Mouse (Mus musculus) retina, embryonic 14.5 days (tissue): ENCODE data around the gene Mylk4.

Experiments used
- DNase-seq: peaks from one replicate; pipeline ENCODE4 v3.0.0-alpha.2; 2015; ENCODE audit warnings: low spot score

Mylk4 gene

GRCm38 (mm10) chr13:32783816-32784215 is at the start of gene Mylk4:
Gene Mylk4, minus strand, starts transcription at chr13:32783954.
- no peak for DNase-seq

- no peak for DNase-seq
Measured at GRCm38 (mm10) chr13:32833237-32833636, 49.5 kb upstream of the Mylk4 start.

GRCm38 (mm10) chr13:32832776-32833175 is 49.0 kb upstream of the Mylk4 start:
- no peak for DNase-seq

GRCm38 (mm10) chr13:32831505-32832273 is 47.9 kb upstream of the Mylk4 start:
- DNase-seq = no peak

GRCm38 (mm10) chr13:32828886-32829285 is 45.1 kb upstream of the Mylk4 start:
- DNase-seq = no peak

GRCm38 (mm10) chr13:32827951-32828350 is 44.2 kb upstream of the Mylk4 start:
- DNase-seq = peak; percentile 70

- DNase-seq = no peak
Measured at GRCm38 (mm10) chr13:32827111-32827822, 43.5 kb upstream of the Mylk4 start.

GRCm38 (mm10) chr13:32825546-32825945 is 41.8 kb upstream of the Mylk4 start:
- no peak for DNase-seq

- DNase-seq = no peak
Measured at GRCm38 (mm10) chr13:32824377-32825330, 40.9 kb upstream of the Mylk4 start.

GRCm38 (mm10) chr13:32823126-32823525 is 39.4 kb upstream of the Mylk4 start:
- no peak for DNase-seq

GRCm38 (mm10) chr13:32821671-32822070 is 37.9 kb upstream of the Mylk4 start:
- no peak for DNase-seq

GRCm38 (mm10) chr13:32819926-32820325 is 36.2 kb upstream of the Mylk4 start:
- DNase-seq = no peak

- DNase-seq = no peak
Measured at GRCm38 (mm10) chr13:32819241-32819640, 35.5 kb upstream of the Mylk4 start.

- DNase-seq = no peak
Measured at GRCm38 (mm10) chr13:32807624-32808023, 23.9 kb upstream of the Mylk4 start.

- DNase-seq = peak; percentile 27
Measured at GRCm38 (mm10) chr13:32806820-32807219, 23.1 kb upstream of the Mylk4 start.

- DNase-seq = no peak
Measured at GRCm38 (mm10) chr13:32803701-32804345, 20.1 kb upstream of the Mylk4 start.

GRCm38 (mm10) chr13:32802259-32803081 is 18.7 kb upstream of the Mylk4 start, which contains the start of gene D930007J09Rik:
Gene D930007J09Rik, minus strand, starts transcription at chr13:32802849.
- peak; percentile 60 for DNase-seq

GRCm38 (mm10) chr13:32801693-32802221 is 18.0 kb upstream of the Mylk4 start, which contains the start of gene Wrnip1:
Gene Wrnip1, plus strand, starts transcription at chr13:32802038.
- peak; percentile 99 for DNase-seq

- no peak for DNase-seq
Measured at GRCm38 (mm10) chr13:32800859-32801258, 17.1 kb upstream of the Mylk4 start.

- DNase-seq = peak; percentile 47
Measured at GRCm38 (mm10) chr13:32799131-32799530, 15.4 kb upstream of the Mylk4 start.
